Mouse (Mus musculus) intestine, embryonic 15.5 days (tissue): ENCODE measurements at regions not wholly inside any gene's neighbourhood (a gene's known extent, or its start where the extent isn't known, plus 50 kb on each side); places are given as distances from the start of the nearest gene placed in this dataset.

ENCODE experiments used
- ATAC-seq: fragments of 200-750 bp; cut with Nextera tagmentation; 2 replicates; pipeline ENCODE4 v1.8.0; 2017; ENCODE audit warnings: moderate TSS enrichment, moderate library complexity
- H3K27ac ChIP-seq: fragments of 300-500 bp; sonication (generic); 2 replicates; pipeline ENCODE4 v1.5.1; 2015; ENCODE audit warnings: mild to moderate bottlenecking, inconsistent platforms
- H3K27me3 ChIP-seq: fragments of 300-500 bp; sonication (generic); replicated peaks from 2 replicates; pipeline ENCODE4 v1.6.1; 2015; ENCODE audit warnings: inconsistent platforms
- H3K36me3 ChIP-seq: fragments of 300-500 bp; sonication (generic); 2 replicates; pipeline ENCODE4 v1.6.1; 2015; ENCODE audit warnings: inconsistent platforms
- H3K4me1 ChIP-seq: fragments of 300-500 bp; sonication (generic); replicated peaks from 2 replicates; pipeline ENCODE4 v1.6.1; 2015; ENCODE audit warnings: inconsistent platforms
- H3K4me2 ChIP-seq: fragments of 300-500 bp; sonication (generic); replicated peaks from 2 replicates; pipeline ENCODE4 v1.6.1; 2015; ENCODE audit warnings: mild to moderate bottlenecking, inconsistent platforms
- H3K4me3 ChIP-seq: fragments of 300-500 bp; sonication (generic); replicated peaks from 2 replicates; pipeline ENCODE4 v1.5.1; 2015; ENCODE audit warnings: inconsistent platforms
- H3K9ac ChIP-seq: fragments of 300-500 bp; sonication (generic); 2 replicates; pipeline ENCODE4 v1.6.1; 2015; ENCODE audit warnings: inconsistent platforms
- H3K9me3 ChIP-seq: fragments of 300-500 bp; sonication (generic); 2 replicates; pipeline ENCODE4 v1.6.1; 2016; ENCODE audit warnings: inconsistent platforms
- WGBS: fragments of 180-500 bp; shearing (Covaris S2); methylation state at CpG from one replicate; pipeline ENCODE4 v1.1.7; 2015; 5-methylcytosine and 5-hydroxymethylcytosine counted together

- 90% methylated on average over 1 of the region's 1 CpGs for WGBS
- ATAC-seq = no peak
- no peaks in the 10 kb centered on the region for H3K9me3 ChIP-seq
These were observed 108.6 kb upstream of the Ddhd1 start for GRCm38 (mm10) chr14:45766582-45766981.

GRCm38 (mm10) chr14:45772665-45773277 lies 114.8 kb upstream of the Ddhd1 start:
- H3K4me3 ChIP-seq = no peak overlapping the region

More at GRCm38 (mm10) chr14:45766582-45766981, 108.6 kb upstream of the Ddhd1 start:
- Histone ChIP-seq H3K27me3 (no peaks in the 10 kb centered on the region), H3K9ac (no peak overlapping the region), H3K4me3 (no peak overlapping the region), H3K27ac (no peak overlapping the region), H3K36me3 (no peaks in the 10 kb centered on the region), H3K4me2 (no peak overlapping the region), H3K4me1 (no peaks in the 10 kb centered on the region)

GRCm38 (mm10) chr14:45773326-45773725 lies 115.4 kb upstream of the Ddhd1 start:
- H3K36me3 ChIP-seq = no peaks in the 10 kb centered on the region
- no peaks in the 10 kb centered on the region for H3K27me3 ChIP-seq
- H3K9me3 ChIP-seq = no peaks in the 10 kb centered on the region
- no peak overlapping the region for H3K4me3 ChIP-seq
- WGBS = 71% methylated on average over 7 of the region's 7 CpGs
- no peak overlapping the region for H3K9ac ChIP-seq
- H3K4me2 ChIP-seq = no peak overlapping the region
- no peak for ATAC-seq
- no peak overlapping the region for H3K27ac ChIP-seq
- no peaks in the 10 kb centered on the region for H3K4me1 ChIP-seq

More at GRCm38 (mm10) chr14:45772665-45773277, 114.8 kb upstream of the Ddhd1 start:
- Histone ChIP-seq H3K9ac (no peak overlapping the region), H3K36me3 (no peaks in the 10 kb centered on the region), H3K27me3 (no peaks in the 10 kb centered on the region), H3K27ac (no peak overlapping the region), H3K9me3 (no peaks in the 10 kb centered on the region), H3K4me2 (peak overlapping the region; percentile 45), H3K4me1 (no peaks in the 10 kb centered on the region)
- peak; percentile 80; the same call in 1 of the 2 replicates for ATAC-seq
- 13% methylated on average over 19 of the region's 19 CpGs for WGBS

- no peak overlapping the region for H3K27ac ChIP-seq
- no peak overlapping the region for H3K9ac ChIP-seq
- ATAC-seq = no peak
- H3K4me2 ChIP-seq = no peak overlapping the region
- no peaks in the 10 kb centered on the region for H3K27me3 ChIP-seq
- no peaks in the 10 kb centered on the region for H3K4me1 ChIP-seq
- 85% methylated on average over 6 of the region's 6 CpGs for WGBS
- no peaks in the 10 kb centered on the region for H3K36me3 ChIP-seq
- no peaks in the 10 kb centered on the region for H3K9me3 ChIP-seq
- H3K4me3 ChIP-seq = no peak overlapping the region
These were observed 123.9 kb upstream of the Ddhd1 start for GRCm38 (mm10) chr14:45781850-45782249.

- H3K4me2 ChIP-seq = no peak overlapping the region
- no peak overlapping the region for H3K27ac ChIP-seq
- no peaks in the 10 kb centered on the region for H3K9me3 ChIP-seq
- no peak overlapping the region for H3K4me3 ChIP-seq
- 42% methylated on average over 1 of the region's 1 CpGs for WGBS
- no peak for ATAC-seq
- no peaks in the 10 kb centered on the region for H3K4me1 ChIP-seq
- no peak overlapping the region for H3K9ac ChIP-seq
- no peaks in the 10 kb centered on the region for H3K36me3 ChIP-seq
- no peaks in the 10 kb centered on the region for H3K27me3 ChIP-seq
These were observed 137.0 kb upstream of the Ddhd1 start for GRCm38 (mm10) chr14:45794980-45795379.

GRCm38 (mm10) chr14:45796665-45797319 lies 138.8 kb upstream of the Ddhd1 start:
- H3K4me1 ChIP-seq = no peaks in the 10 kb centered on the region
- WGBS = 67% methylated on average over 10 of the region's 10 CpGs
- H3K4me2 ChIP-seq = no peak overlapping the region
- no peak overlapping the region for H3K27ac ChIP-seq
- H3K9me3 ChIP-seq = no peaks in the 10 kb centered on the region
- H3K4me3 ChIP-seq = no peak overlapping the region
- ATAC-seq = no peak
- no peaks in the 10 kb centered on the region for H3K36me3 ChIP-seq
- H3K27me3 ChIP-seq = no peaks in the 10 kb centered on the region
- no peak overlapping the region for H3K9ac ChIP-seq

GRCm38 (mm10) chr14:45797320-45797696 lies 139.4 kb upstream of the Ddhd1 start:
- Histone ChIP-seq H3K9me3 (no peaks in the 10 kb centered on the region), H3K9ac (no peak overlapping the region), H3K27ac (no peak overlapping the region), H3K27me3 (no peaks in the 10 kb centered on the region), H3K4me2 (no peak overlapping the region), H3K4me3 (no peak overlapping the region), H3K4me1 (no peaks in the 10 kb centered on the region), H3K36me3 (no peaks in the 10 kb centered on the region)
- WGBS = 83% methylated on average over 4 of the region's 4 CpGs
- ATAC-seq = no peak

GRCm38 (mm10) chr14:45799286-45799685 lies 141.3 kb upstream of the Ddhd1 start:
- Histone ChIP-seq H3K4me3 (no peak overlapping the region), H3K4me2 (no peak overlapping the region), H3K9me3 (no peaks in the 10 kb centered on the region), H3K27me3 (no peaks in the 10 kb centered on the region), H3K36me3 (no peaks in the 10 kb centered on the region), H3K4me1 (no peaks in the 10 kb centered on the region), H3K9ac (no peak overlapping the region), H3K27ac (no peak overlapping the region)
- ATAC-seq = no peak
- 62% methylated on average over 2 of the region's 2 CpGs for WGBS

- H3K27me3 ChIP-seq = no peaks in the 10 kb centered on the region
- H3K27ac ChIP-seq = no peak overlapping the region
- no peak overlapping the region for H3K4me3 ChIP-seq
- no peak overlapping the region for H3K9ac ChIP-seq
- 0 out of 2 replicates have a peak, but pooled peaks cover 4% of the 10 kb centered on the region for H3K4me1 ChIP-seq
- 92% methylated on average over 3 of the region's 3 CpGs for WGBS
- no peak for ATAC-seq
- no peak overlapping the region for H3K4me2 ChIP-seq
- H3K9me3 ChIP-seq = no peaks in the 10 kb centered on the region
- H3K36me3 ChIP-seq = no peaks in the 10 kb centered on the region
These were observed 148.0 kb upstream of the Ddhd1 start for GRCm38 (mm10) chr14:45805950-45806349.

- 54% methylated on average over 7 of the region's 7 CpGs for WGBS
- ATAC-seq = no peak
These were observed 148.9 kb upstream of the Ddhd1 start for GRCm38 (mm10) chr14:45806726-45807280.

GRCm38 (mm10) chr14:45807767-45808166 lies 149.8 kb upstream of the Ddhd1 start:
- 80% methylated on average over 7 of the region's 7 CpGs for WGBS

More at GRCm38 (mm10) chr14:45806726-45807280, 148.9 kb upstream of the Ddhd1 start:
- Histone ChIP-seq H3K4me3 (no peak overlapping the region), H3K4me2 (no peak overlapping the region), H3K9me3 (no peaks in the 10 kb centered on the region), H3K27me3 (no peaks in the 10 kb centered on the region), H3K4me1 (0 out of 2 replicates have a peak, but pooled peaks cover 4% of the 10 kb centered on the region), H3K27ac (no peak overlapping the region), H3K36me3 (no peaks in the 10 kb centered on the region), H3K9ac (no peak overlapping the region)

GRCm38 (mm10) chr14:45809491-45809890 lies 151.5 kb upstream of the Ddhd1 start:
- H3K27ac ChIP-seq = no peak overlapping the region
- no peaks in the 10 kb centered on the region for H3K27me3 ChIP-seq
- H3K4me2 ChIP-seq = no peak overlapping the region
- no peak overlapping the region for H3K4me3 ChIP-seq
- no peaks in the 10 kb centered on the region for H3K36me3 ChIP-seq
- H3K4me1 ChIP-seq = 0 out of 2 replicates have a peak, but pooled peaks cover 4% of the 10 kb centered on the region
- ATAC-seq = no peak
- WGBS = 84% methylated on average over 7 of the region's 7 CpGs
- H3K9ac ChIP-seq = no peak overlapping the region
- no peaks in the 10 kb centered on the region for H3K9me3 ChIP-seq

More at GRCm38 (mm10) chr14:45807767-45808166, 149.8 kb upstream of the Ddhd1 start:
- H3K4me3 ChIP-seq = no peak overlapping the region
- 0 out of 2 replicates have a peak, but pooled peaks cover 4% of the 10 kb centered on the region for H3K4me1 ChIP-seq
- H3K27ac ChIP-seq = no peak overlapping the region
- no peak overlapping the region for H3K4me2 ChIP-seq
- no peaks in the 10 kb centered on the region for H3K36me3 ChIP-seq
- H3K27me3 ChIP-seq = no peaks in the 10 kb centered on the region
- no peak for ATAC-seq
- no peak overlapping the region for H3K9ac ChIP-seq
- no peaks in the 10 kb centered on the region for H3K9me3 ChIP-seq
